Mouse (Mus musculus) retina, adult 2 months (tissue): ENCODE measurements around the gene Dmrt1.

Experiments used
- DNase-seq: peaks from one replicate; pipeline ENCODE4 v3.0.0-alpha.2; 2012; ENCODE audit warnings: low read depth, low spot score

The Dmrt1 gene

GRCm38 (mm10) chr19:25622291-25623251 lies 117.2 kb downstream of the Dmrt1 start:
- peak; percentile 22 for DNase-seq

- DNase-seq, result peak; percentile 26
Observed at GRCm38 (mm10) chr19:25628490-25628889, 123.1 kb downstream of the Dmrt1 start.

- no peak for DNase-seq
Observed at GRCm38 (mm10) chr19:25635119-25635518, 129.7 kb downstream of the Dmrt1 start.

GRCm38 (mm10) chr19:25635622-25636244 lies 130.3 kb downstream of the Dmrt1 start:
- peak; percentile 13 for DNase-seq

GRCm38 (mm10) chr19:25638766-25639361 lies 133.4 kb downstream of the Dmrt1 start:
- no peak for DNase-seq

GRCm38 (mm10) chr19:25641786-25642185 lies 136.4 kb downstream of the Dmrt1 start:
- no peak for DNase-seq

- DNase-seq, result no peak
Observed at GRCm38 (mm10) chr19:25647136-25647535, 141.7 kb downstream of the Dmrt1 start.

- no peak for DNase-seq
Observed at GRCm38 (mm10) chr19:25648701-25649100, 143.3 kb downstream of the Dmrt1 start.

GRCm38 (mm10) chr19:25650474-25650873 lies 145.1 kb downstream of the Dmrt1 start:
- no peak for DNase-seq

GRCm38 (mm10) chr19:25652560-25652959 lies 147.1 kb downstream of the Dmrt1 start:
- DNase-seq, result no peak
